Mouse (Mus musculus) midbrain, embryonic 14.5 days (tissue): ENCODE results near the gene Anks1b. TPM values are rescaled to one million over a fixed set of nuclear protein-coding genes. Genes with fewer than 3 reads are reported as not detected.

Experiments
- ATAC-seq: fragments of 200-750 bp; cut with Nextera tagmentation; 2 replicates; pipeline ENCODE4 v1.8.0; 2017; ENCODE audit warnings: moderate number of reproducible peaks, moderate library complexity; ENCODE audit not compliant: low FRiP score, low TSS enrichment
- DNase-seq: peaks from one replicate; pipeline ENCODE4 v3.0.0-alpha.2; 2015
- H3K27ac ChIP-seq: fragments of 300-500 bp; sonication (generic); replicated peaks from 2 replicates; pipeline ENCODE4 v1.5.1; 2014; ENCODE audit warnings: mild to moderate bottlenecking, low read depth, low read length, moderate library complexity
- H3K27me3 ChIP-seq: fragments of 300-500 bp; sonication (generic); 2 replicates; pipeline ENCODE4 v1.6.1; 2014; ENCODE audit warnings: low read length, control low read depth, mixed read lengths; ENCODE audit not compliant: control insufficient read depth, insufficient read depth
- H3K36me3 ChIP-seq: fragments of 300-500 bp; sonication (generic); 2 replicates; pipeline ENCODE4 v1.6.1; 2014; ENCODE audit warnings: low read length, control low read depth; ENCODE audit not compliant: control insufficient read depth, insufficient read depth
- H3K4me1 ChIP-seq: fragments of 300-500 bp; sonication (generic); 2 replicates; pipeline ENCODE4 v1.6.1; 2014; ENCODE audit warnings: mild to moderate bottlenecking, antibody characterized with exemption, low read length, control low read depth; ENCODE audit not compliant: control insufficient read depth, insufficient read depth
- H3K4me2 ChIP-seq: fragments of 300-500 bp; sonication (generic); 2 replicates; pipeline ENCODE4 v1.6.1; 2014; ENCODE audit warnings: mild to moderate bottlenecking, low read length, moderate library complexity
- H3K4me3 ChIP-seq: fragments of 300-500 bp; sonication (generic); replicated peaks from 2 replicates; pipeline ENCODE4 v1.5.1; 2014; ENCODE audit warnings: low read depth, low read length
- H3K9ac ChIP-seq: fragments of 300-500 bp; sonication (generic); replicated peaks from 2 replicates; pipeline ENCODE4 v1.6.1; 2014; ENCODE audit warnings: mild to moderate bottlenecking, low read length, moderate library complexity
- H3K9me3 ChIP-seq: fragments of 300-500 bp; sonication (generic); 2 replicates; pipeline ENCODE4 v1.6.1; 2016; ENCODE audit warnings: low read length, control low read depth, mixed read lengths; ENCODE audit not compliant: control insufficient read depth
- WGBS: fragments of 180-500 bp; shearing (Covaris S2); extraction: QIAGEN DNeasy Blood & Tissue Kit; methylation state at CpG from one replicate; pipeline ENCODE4 v1.1.7; 2014; 5-methylcytosine and 5-hydroxymethylcytosine counted together
- polyA plus RNA-seq: library from polyadenylated mRNA; unstranded; fragments of >200 nt; fragmentation: Nextera tagmentation; extraction: Ambion mirVana; gene quantifications from 2 replicates; pipeline ENCODE4 v1.2.1, GENCODE M21; 2014

Anks1b gene
- polyA plus RNA-seq, 1 experiment from 2014 or later = 73.1 TPM

GRCm38 (mm10) chr10:90723941-90724341 lies 850.6 kb downstream of the Anks1b start:
- DNase-seq (peak; percentile 14), ATAC-seq (no peak)
- Histone ChIP-seq H3K27me3 (no peaks in the 10 kb centered on the region), H3K4me2 (no peak overlapping the region), H3K4me1 (peaks cover 6% of the 10 kb centered on the region; the same call in 1 of the 2 replicates), H3K27ac (no peak overlapping the region), H3K9me3 (no peaks in the 10 kb centered on the region), H3K9ac (no peak overlapping the region), H3K4me3 (no peak overlapping the region), H3K36me3 (no peaks in the 10 kb centered on the region)
- WGBS = 83% methylated on average over 13 of the region's 13 CpGs

DNA sequence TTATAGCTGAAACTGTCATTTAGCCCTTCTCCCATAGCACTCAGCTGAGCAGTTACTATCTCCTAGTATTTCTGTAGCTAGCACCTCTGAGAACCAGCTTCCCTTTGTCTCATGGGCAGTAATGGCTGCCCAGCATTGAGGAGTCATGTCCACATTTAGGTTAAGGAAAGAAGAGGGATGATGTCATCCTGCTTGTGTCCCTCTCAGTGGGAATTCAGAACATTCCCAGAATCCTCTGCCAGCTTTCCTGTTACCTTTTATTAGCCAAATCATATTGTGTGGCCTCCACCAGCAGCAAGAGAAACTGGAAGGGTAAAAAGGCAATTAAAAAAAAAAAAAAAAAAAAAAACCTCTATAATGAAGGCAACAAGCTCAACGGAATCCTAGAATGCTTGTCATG lies 851.6 kb downstream of the Anks1b start:
- ATAC-seq (no peak), DNase-seq (no peak)
- Histone ChIP-seq H3K4me1 (peaks cover 12% of the 10 kb centered on the region; the same call in 1 of the 2 replicates), H3K9ac (no peak overlapping the region), H3K27ac (no peak overlapping the region), H3K4me3 (no peak overlapping the region), H3K27me3 (no peaks in the 10 kb centered on the region), H3K36me3 (no peaks in the 10 kb centered on the region), H3K9me3 (no peaks in the 10 kb centered on the region), H3K4me2 (no peak overlapping the region)
- 91% methylated on average over 1 of the region's 1 CpGs for WGBS

DNA sequence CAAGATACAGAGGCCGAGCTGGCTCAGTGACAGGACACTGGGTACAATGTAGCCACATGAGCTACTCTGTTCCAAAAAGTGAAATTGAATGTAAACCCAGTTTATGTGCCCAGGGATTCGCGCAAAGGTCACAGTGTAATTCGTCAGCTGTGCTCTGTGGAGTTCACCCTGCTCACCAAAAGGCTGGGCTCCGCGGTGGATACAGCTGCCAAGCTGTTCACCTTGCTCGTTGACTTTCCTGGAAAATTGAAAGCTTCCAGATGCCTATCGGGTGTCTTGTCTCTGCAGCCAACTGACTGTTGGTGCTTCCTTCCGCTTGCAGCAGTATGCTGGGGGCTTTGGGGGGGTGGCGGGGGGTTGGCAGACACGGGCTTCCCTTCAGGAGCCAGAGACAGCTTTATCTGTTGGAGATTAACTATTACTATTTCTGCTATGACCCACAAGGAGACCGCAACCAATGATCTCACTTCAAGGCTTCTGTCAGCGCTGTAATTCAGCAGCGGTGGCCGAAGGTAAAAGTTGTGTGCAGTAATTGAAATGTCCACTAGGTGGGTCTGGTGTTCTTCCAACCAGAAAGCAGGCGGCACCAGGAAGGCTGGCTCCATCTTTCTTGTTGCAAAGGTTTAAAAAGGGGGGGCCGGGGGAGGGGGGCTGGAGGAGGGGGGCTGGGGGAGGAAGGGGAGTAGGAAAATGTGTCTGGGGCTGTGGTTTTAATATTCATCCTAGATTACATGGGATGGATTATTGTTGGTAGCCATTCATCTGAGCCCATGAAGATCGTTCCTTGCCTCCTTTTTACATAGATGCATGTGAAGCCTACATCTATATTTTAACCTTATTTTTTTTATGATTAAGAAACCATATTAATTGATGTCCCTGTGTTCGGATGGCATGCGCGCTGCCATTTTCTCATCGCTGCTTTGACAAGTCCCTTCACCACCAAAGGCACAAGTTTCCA lies 855.4 kb downstream of the Anks1b start:
- Histone ChIP-seq H3K9me3 (no peaks in the 10 kb centered on the region), H3K4me3 (peak overlapping the region; percentile 12; the same call in 1 of the 2 replicates), H3K4me2 (peak overlapping the region; percentile 51), H3K27me3 (no peaks in the 10 kb centered on the region), H3K27ac (0 out of 2 replicates have a peak overlapping the region, but pooled peaks have one; percentile 26), H3K9ac (peak overlapping the region; percentile 26; the same call in 1 of the 2 replicates), H3K36me3 (no peaks in the 10 kb centered on the region), H3K4me1 (peaks cover 12% of the 10 kb centered on the region; the same call in 1 of the 2 replicates)
- DNase-seq = peak; percentile 95
- ATAC-seq = peak; percentile 68
- whole genome bisulfite sequencing = 33% methylated on average over 22 of the region's 22 CpGs

- no peak overlapping the region for H3K27ac ChIP-seq
- no peaks in the 10 kb centered on the region for H3K36me3 ChIP-seq
- peaks cover 12% of the 10 kb centered on the region; the same call in 1 of the 2 replicates for H3K4me1 ChIP-seq
- 49% methylated on average over 10 of the region's 10 CpGs for WGBS
- H3K4me2 ChIP-seq = peak overlapping the region; percentile 51
- DNase-seq = no peak
- no peak for ATAC-seq
- H3K9ac ChIP-seq = peak overlapping the region; percentile 26; the same call in 1 of the 2 replicates
- H3K9me3 ChIP-seq = no peaks in the 10 kb centered on the region
- no peak overlapping the region for H3K4me3 ChIP-seq
- no peaks in the 10 kb centered on the region for H3K27me3 ChIP-seq
Observed at GRCm38 (mm10) chr10:90729527-90729926, 856.2 kb downstream of the Anks1b start.

DNA sequence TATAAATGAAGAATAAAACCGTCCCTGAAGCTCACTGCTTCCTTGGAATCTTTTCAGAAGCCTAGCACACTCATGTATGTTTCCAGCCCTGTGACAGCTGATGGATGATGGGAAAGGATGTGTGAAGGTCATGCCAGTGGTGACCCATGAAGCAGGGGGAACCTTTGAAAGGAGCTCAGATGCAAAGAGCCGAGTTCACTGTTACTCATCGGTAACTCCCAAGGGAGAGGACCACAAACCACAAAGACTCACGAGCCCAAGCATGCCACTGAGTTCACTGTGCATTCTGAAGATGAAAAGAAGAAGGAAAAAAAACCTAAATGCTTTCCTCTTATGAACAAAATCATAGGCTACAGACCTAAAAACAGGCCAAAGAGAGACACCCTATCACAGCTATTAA lies 859.5 kb downstream of the Anks1b start:
- Histone ChIP-seq H3K9me3 (no peaks in the 10 kb centered on the region), H3K27me3 (no peaks in the 10 kb centered on the region), H3K4me2 (no peak overlapping the region), H3K4me3 (no peak overlapping the region), H3K4me1 (peaks cover 12% of the 10 kb centered on the region; the same call in 1 of the 2 replicates), H3K36me3 (no peaks in the 10 kb centered on the region), H3K27ac (no peak overlapping the region), H3K9ac (no peak overlapping the region)
- 71% methylated on average over 4 of the region's 4 CpGs for WGBS
- ATAC-seq (no peak), DNase-seq (no peak)

DNA sequence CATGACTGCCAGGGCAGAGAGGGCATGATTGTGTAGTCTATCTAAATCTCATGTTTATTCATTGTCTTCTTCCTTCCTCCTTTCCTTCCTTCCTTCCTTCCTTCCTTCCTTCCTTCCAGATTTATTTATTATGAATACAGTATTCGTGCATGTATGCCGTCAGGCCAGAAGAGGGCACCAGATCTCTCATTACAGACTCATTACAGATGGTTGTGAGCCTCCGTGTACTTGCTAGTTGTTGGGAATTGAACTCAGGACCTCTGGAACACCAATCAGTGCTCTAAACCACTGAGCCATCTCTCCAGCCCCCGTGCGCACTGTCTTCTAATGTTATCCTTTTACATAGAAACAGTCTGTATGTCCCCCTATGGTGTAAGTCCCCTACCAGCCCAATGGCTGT lies 860.3 kb downstream of the Anks1b start:
- ATAC-seq (no peak), DNase-seq (peak; percentile 78)
- H3K4me1 ChIP-seq = peaks cover 6% of the 10 kb centered on the region; the same call in 1 of the 2 replicates
- H3K27ac ChIP-seq = no peak overlapping the region
- H3K27me3 ChIP-seq = no peaks in the 10 kb centered on the region
- H3K9ac ChIP-seq = no peak overlapping the region
- 25% methylated on average over 5 of the region's 5 CpGs for WGBS
- no peak overlapping the region for H3K4me3 ChIP-seq
- no peaks in the 10 kb centered on the region for H3K9me3 ChIP-seq
- no peaks in the 10 kb centered on the region for H3K36me3 ChIP-seq
- no peak overlapping the region for H3K4me2 ChIP-seq

GRCm38 (mm10) chr10:90738475-90738874 lies 865.2 kb downstream of the Anks1b start:
- 69% methylated on average over 2 of the region's 2 CpGs for WGBS
- no peak for ATAC-seq
- Histone ChIP-seq H3K27ac (no peak overlapping the region), H3K4me3 (no peak overlapping the region), H3K4me2 (no peak overlapping the region), H3K9me3 (no peaks in the 10 kb centered on the region), H3K36me3 (no peaks in the 10 kb centered on the region), H3K4me1 (no peaks in the 10 kb centered on the region), H3K9ac (no peak overlapping the region), H3K27me3 (no peaks in the 10 kb centered on the region)
- DNase-seq = no peak

GRCm38 (mm10) chr10:90740956-90741355 lies 867.6 kb downstream of the Anks1b start:
- ATAC-seq = no peak
- WGBS = 83% methylated on average over 5 of the region's 5 CpGs
- H3K4me2 ChIP-seq = no peak overlapping the region

More at GRCm38 (mm10) chr10:90740956-90741355, 867.6 kb downstream of the Anks1b start:
- no peak overlapping the region for H3K9ac ChIP-seq
- no peaks in the 10 kb centered on the region for H3K36me3 ChIP-seq
- no peaks in the 10 kb centered on the region for H3K4me1 ChIP-seq
- no peaks in the 10 kb centered on the region for H3K9me3 ChIP-seq
- H3K4me3 ChIP-seq = no peak overlapping the region
- no peak for DNase-seq
- H3K27me3 ChIP-seq = no peaks in the 10 kb centered on the region
- no peak overlapping the region for H3K27ac ChIP-seq
